Mouse (Mus musculus): ENCODE results near the gene Abca2. TPM values are rescaled to one million over a fixed set of nuclear protein-coding genes. Genes with fewer than 3 reads are reported as not detected.

Abca2 gene
- total and polyA plus RNA-seq, 2 experiments from 2014 or later = 2.4 to 32.0 TPM

DNA sequence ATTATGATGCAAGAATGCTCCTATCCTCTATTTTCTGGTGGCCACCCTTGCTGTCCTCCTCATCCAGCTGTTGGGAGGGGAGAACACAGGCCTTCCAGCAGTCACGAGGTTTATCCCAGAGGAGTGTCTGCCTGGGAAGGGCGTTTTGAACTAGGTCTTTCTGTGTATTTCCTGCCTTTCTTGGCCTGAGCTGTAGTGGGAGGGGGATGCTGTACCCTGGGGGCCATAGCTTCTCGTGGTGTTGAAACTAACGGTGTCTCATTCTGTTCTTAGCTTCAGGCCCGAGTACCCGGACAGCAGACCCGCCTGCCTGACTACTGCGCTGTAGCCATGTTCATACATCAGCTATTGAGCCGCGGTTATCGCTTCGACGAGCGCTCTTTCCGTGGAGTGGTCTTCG, 28.2 kb upstream of the Abca2 start:
- Histone ChIP-seq H3K4me2 (ENCODE audit: low read depth, low read length) (peak overlapping the region; percentile 36), H3K27ac (ENCODE audit: low read depth) (no peak overlapping the region), H3K36me3 (replicated peaks; ENCODE audit: control insufficient read depth, insufficient read depth, low read length) (no peaks in the 10 kb centered on the region), H3K9me3 (replicated peaks; ENCODE audit: control insufficient read depth, low read length) (no peaks in the 10 kb centered on the region), H3K4me1 (ENCODE audit: control insufficient read depth, insufficient read depth) (no peaks in the 10 kb centered on the region), H3K9ac (replicated peaks; ENCODE audit: low read depth, low read length) (no peak overlapping the region), H3K4me3 (ENCODE audit: low read depth, low read length) (peak overlapping the region; percentile 22), H3K27me3 (ENCODE audit: control insufficient read depth, insufficient read depth, low read length) (peaks cover 95% of the 10 kb centered on the region)
- 20% methylated on average over 16 of the region's 16 CpGs for WGBS
- no peak for ATAC-seq (ENCODE audit: insufficient read depth, low read depth)
- peak; percentile 7 for DNase-seq (ENCODE audit: low spot score)
- TF ChIP-seq EP300 (IDR thresholded peaks at IDR 0.05; ENCODE audit: low read depth) = no peak
- no peak for TF ChIP-seq CTCF (IDR thresholded peaks at IDR 0.05; ENCODE audit: low read depth)

DNA sequence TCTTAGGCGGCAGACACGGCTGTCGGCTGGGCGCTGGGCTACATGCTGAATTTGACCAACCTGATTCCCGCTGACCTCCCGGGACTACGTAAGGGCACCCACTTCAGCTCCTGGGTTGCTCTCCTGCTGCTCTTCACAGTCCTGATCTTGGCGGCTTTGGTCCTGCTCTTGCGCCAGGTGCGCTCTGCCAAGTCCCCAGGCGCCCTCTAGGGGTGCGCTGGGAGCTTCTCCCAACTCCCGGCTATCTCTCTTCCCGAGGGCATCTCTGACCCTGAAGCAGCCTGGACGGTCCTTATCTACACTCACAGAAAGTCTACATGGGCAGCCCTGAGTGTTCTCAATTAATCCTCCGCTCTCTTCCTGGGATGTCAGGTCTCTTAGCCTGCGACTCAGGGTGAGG, 27.7 kb upstream of the Abca2 start:
- Histone ChIP-seq H3K27ac (ENCODE audit: low read depth) (no peak overlapping the region), H3K9ac (replicated peaks; ENCODE audit: low read depth, low read length) (no peak overlapping the region), H3K27me3 (ENCODE audit: control insufficient read depth, insufficient read depth, low read length) (peaks cover 91% of the 10 kb centered on the region), H3K36me3 (replicated peaks; ENCODE audit: control insufficient read depth, insufficient read depth, low read length) (no peaks in the 10 kb centered on the region), H3K4me3 (ENCODE audit: low read depth, low read length) (peak overlapping the region; percentile 22), H3K9me3 (replicated peaks; ENCODE audit: control insufficient read depth, low read length) (no peaks in the 10 kb centered on the region), H3K4me2 (ENCODE audit: low read depth, low read length) (peak overlapping the region; percentile 36), H3K4me1 (ENCODE audit: control insufficient read depth, insufficient read depth) (no peaks in the 10 kb centered on the region)
- TF ChIP-seq EP300 (IDR thresholded peaks at IDR 0.05; ENCODE audit: low read depth) (no peak), CTCF (IDR thresholded peaks at IDR 0.05; ENCODE audit: low read depth) (peak; percentile 53)
- 3% methylated on average over 17 of the region's 17 CpGs for WGBS
- no peak for ATAC-seq (ENCODE audit: insufficient read depth, low read depth)
- DNase-seq (ENCODE audit: low spot score) = peak; percentile 32

DNA sequence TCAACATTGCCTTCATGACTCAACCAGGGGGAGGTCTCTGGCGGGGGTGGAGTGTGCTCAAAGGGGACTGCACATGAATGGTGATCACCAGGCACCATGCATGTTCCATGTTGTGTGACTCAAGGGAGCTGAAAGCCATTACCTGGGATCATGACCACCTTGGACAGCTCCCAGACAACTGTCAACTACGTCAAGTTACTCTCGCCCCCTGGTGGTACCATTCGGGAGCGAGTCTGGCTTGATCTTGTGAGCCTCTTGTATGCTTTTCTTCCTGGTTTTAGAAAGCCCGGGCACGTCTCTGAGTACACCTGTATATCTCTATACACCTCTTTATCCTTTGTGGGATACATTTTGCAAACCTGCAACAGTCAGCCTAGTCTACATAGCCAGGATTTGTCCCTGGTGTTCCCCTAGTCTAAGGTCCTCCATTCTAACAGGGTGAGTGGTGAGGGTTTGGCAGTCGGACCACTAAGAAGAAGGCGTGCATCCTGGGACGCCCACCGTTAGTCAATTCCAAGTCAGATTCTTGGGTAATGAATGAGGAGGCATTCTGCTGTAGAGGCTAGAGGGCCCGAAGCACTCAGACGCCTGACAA, 26.0 kb upstream of the Abca2 start:
- Histone ChIP-seq H3K27ac (ENCODE audit: low read depth) (no peak overlapping the region), H3K36me3 (replicated peaks; ENCODE audit: control insufficient read depth, insufficient read depth, low read length) (no peaks in the 10 kb centered on the region), H3K9ac (replicated peaks; ENCODE audit: low read depth, low read length) (no peak overlapping the region), H3K27me3 (ENCODE audit: control insufficient read depth, insufficient read depth, low read length) (peaks cover 74% of the 10 kb centered on the region), H3K4me1 (ENCODE audit: control insufficient read depth, insufficient read depth) (no peaks in the 10 kb centered on the region), H3K4me3 (ENCODE audit: low read depth, low read length) (peak overlapping the region; percentile 52), H3K4me2 (ENCODE audit: low read depth, low read length) (peak overlapping the region; percentile 65), H3K9me3 (replicated peaks; ENCODE audit: control insufficient read depth, low read length) (no peaks in the 10 kb centered on the region)
- DNase-seq (ENCODE audit: low spot score) = peak; percentile 66
- TF ChIP-seq EP300 (IDR thresholded peaks at IDR 0.05; ENCODE audit: low read depth) = no peak
- TF ChIP-seq CTCF (IDR thresholded peaks at IDR 0.05; ENCODE audit: low read depth) = peak; percentile 74
- 2% methylated on average over 13 of the region's 13 CpGs for WGBS
- ATAC-seq (ENCODE audit: insufficient read depth, low read depth) = no peak

DNA sequence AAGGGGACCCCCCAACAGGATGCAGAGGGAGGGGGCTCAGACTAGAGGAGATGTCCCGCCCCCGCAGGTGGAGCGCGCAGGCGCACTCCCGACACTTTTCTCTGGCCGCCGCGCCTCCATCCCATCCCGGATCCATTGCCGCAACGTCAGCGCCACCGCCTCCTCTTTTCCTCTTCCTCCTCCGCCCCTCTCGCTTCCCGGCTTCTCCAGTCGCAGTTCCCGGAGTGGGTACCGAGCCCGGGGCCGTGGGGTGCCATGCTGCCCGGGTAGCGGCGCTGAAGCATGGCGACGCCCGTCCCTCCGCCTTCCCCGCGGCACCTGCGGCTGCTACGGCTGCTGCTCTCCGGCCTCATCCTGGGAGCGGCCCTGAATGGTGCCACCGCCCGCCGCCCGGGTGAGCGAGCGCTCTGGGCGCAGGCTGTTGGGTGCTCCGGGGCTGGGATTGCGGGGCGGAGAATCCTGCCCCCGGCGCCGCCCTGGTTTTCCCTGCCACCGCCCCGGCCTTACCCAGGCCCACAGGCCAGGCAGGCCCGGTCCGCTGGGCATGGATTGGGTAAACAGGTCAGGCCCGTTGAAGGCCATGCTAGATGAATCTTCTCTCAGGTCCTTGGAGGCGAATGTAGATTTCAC, 25.4 kb upstream of the Abca2 start:
- TF ChIP-seq CTCF (IDR thresholded peaks at IDR 0.05; ENCODE audit: low read depth) (no peak), EP300 (IDR thresholded peaks at IDR 0.05; ENCODE audit: low read depth) (no peak)
- Histone ChIP-seq H3K27me3 (ENCODE audit: control insufficient read depth, insufficient read depth, low read length) (peaks cover 68% of the 10 kb centered on the region), H3K27ac (ENCODE audit: low read depth) (no peak overlapping the region), H3K9ac (replicated peaks; ENCODE audit: low read depth, low read length) (peak overlapping the region; percentile 52), H3K9me3 (replicated peaks; ENCODE audit: control insufficient read depth, low read length) (no peaks in the 10 kb centered on the region), H3K4me2 (ENCODE audit: low read depth, low read length) (peak overlapping the region; percentile 65), H3K4me3 (ENCODE audit: low read depth, low read length) (peak overlapping the region; percentile 52), H3K4me1 (ENCODE audit: control insufficient read depth, insufficient read depth) (no peaks in the 10 kb centered on the region), H3K36me3 (replicated peaks; ENCODE audit: control insufficient read depth, insufficient read depth, low read length) (no peaks in the 10 kb centered on the region)
- peak; percentile 47; the same call in 1 of the 2 replicates for ATAC-seq (ENCODE audit: insufficient read depth, low read depth)
- DNase-seq (ENCODE audit: low spot score) = no peak
- WGBS = 2% methylated on average over 50 of the region's 54 CpGs

DNA sequence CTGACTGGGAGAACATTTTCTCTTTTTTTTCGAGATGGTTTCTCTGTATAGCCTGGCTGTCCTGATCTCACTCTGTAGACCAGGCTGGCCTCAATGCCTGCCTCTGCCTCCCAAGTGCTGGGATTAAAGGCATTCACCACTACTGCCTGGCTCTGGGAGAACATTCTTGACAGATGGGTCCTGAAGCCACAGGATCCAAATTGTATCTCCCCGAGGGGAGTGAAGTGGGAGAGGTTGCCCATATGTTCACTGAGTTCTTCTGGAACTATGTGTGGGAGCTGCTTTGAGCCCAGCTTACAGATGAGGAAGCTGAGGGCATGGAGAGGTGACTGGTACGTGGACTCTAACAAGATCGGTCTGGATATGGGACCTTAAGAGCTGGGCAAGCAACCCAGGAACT, 24.5 kb upstream of the Abca2 start:
- Histone ChIP-seq H3K4me1 (ENCODE audit: control insufficient read depth, insufficient read depth) (no peaks in the 10 kb centered on the region), H3K27me3 (ENCODE audit: control insufficient read depth, insufficient read depth, low read length) (peaks cover 58% of the 10 kb centered on the region), H3K4me2 (ENCODE audit: low read depth, low read length) (peak overlapping the region; percentile 65; the same call in 1 of the 2 replicates), H3K9ac (replicated peaks; ENCODE audit: low read depth, low read length) (no peak overlapping the region), H3K4me3 (ENCODE audit: low read depth, low read length) (no peak overlapping the region), H3K36me3 (replicated peaks; ENCODE audit: control insufficient read depth, insufficient read depth, low read length) (no peaks in the 10 kb centered on the region), H3K9me3 (replicated peaks; ENCODE audit: control insufficient read depth, low read length) (no peaks in the 10 kb centered on the region), H3K27ac (ENCODE audit: low read depth) (no peak overlapping the region)
- DNase-seq (ENCODE audit: low spot score) (no peak), ATAC-seq (ENCODE audit: insufficient read depth, low read depth) (no peak)
- TF ChIP-seq EP300 (IDR thresholded peaks at IDR 0.05; ENCODE audit: low read depth) = no peak
- no peak for TF ChIP-seq CTCF (IDR thresholded peaks at IDR 0.05; ENCODE audit: low read depth)
- WGBS = 75% methylated on average over 4 of the region's 4 CpGs
